Mouse (Mus musculus) myocyte (in vitro differentiated cells): ENCODE measurements around the gene Mettl15.

Source experiments
- CEBPB ChIP-seq: IDR thresholded peaks from 2 replicates; pipeline ENCODE4 v1.6.1; 2011; ENCODE audit warnings: mild to moderate bottlenecking, moderate library complexity; ENCODE audit not compliant: poor library complexity, insufficient read depth, severe bottlenecking
- MAX ChIP-seq: IDR thresholded peaks from one replicate; pipeline ENCODE4 v1.6.1; 2011; ENCODE audit warnings: low read depth, mild to moderate bottlenecking, control low read depth
- MYOD1 ChIP-seq, 3 experiments: IDR thresholded peaks; one replicate each; pipeline ENCODE4 v1.6.1; 2011; ENCODE audit warnings: control low read depth in 2 of 3, low read depth in 2 of 3, mild to moderate bottlenecking in 2 of 3, moderate library complexity in 1 of 3; ENCODE audit not compliant: insufficient read length in 2 of 3, control insufficient read depth in 1 of 3
- MYOG ChIP-seq, 3 experiments: IDR thresholded peaks; one replicate each; pipeline ENCODE4 v1.6.1; 2011; ENCODE audit warnings: control low read depth in 2 of 3, low read depth in 2 of 3, mild to moderate bottlenecking in 2 of 3; ENCODE audit not compliant: insufficient read length in 2 of 3, control insufficient read depth in 1 of 3, insufficient read depth in 1 of 3
- POLR2A ChIP-seq: IDR thresholded peaks from one replicate; pipeline ENCODE4 v1.6.1; 2011; ENCODE audit warnings: low read depth, mild to moderate bottlenecking, control low read depth, moderate library complexity; ENCODE audit not compliant: insufficient read length
- POLR2AphosphoS2 ChIP-seq: IDR thresholded peaks from one replicate; pipeline ENCODE4 v1.6.1; 2011; ENCODE audit warnings: low read depth, control low read depth; ENCODE audit not compliant: insufficient read length
- SRF ChIP-seq: IDR thresholded peaks from one replicate; pipeline ENCODE4 v1.6.1; 2011; ENCODE audit warnings: low read depth; ENCODE audit not compliant: control insufficient read depth, insufficient read length
- TCF12 ChIP-seq: IDR thresholded peaks from one replicate; pipeline ENCODE4 v1.6.1; 2011; ENCODE audit warnings: mild to moderate bottlenecking, control low read depth; ENCODE audit not compliant: poor library complexity, insufficient read depth, severe bottlenecking
- TCF3 ChIP-seq: IDR thresholded peaks from one replicate; pipeline ENCODE4 v1.6.1; 2011; ENCODE audit warnings: low read depth, control low read depth; ENCODE audit not compliant: insufficient read length
- USF1 ChIP-seq: IDR thresholded peaks from one replicate; pipeline ENCODE4 v1.6.1; 2011; ENCODE audit warnings: low read depth, mild to moderate bottlenecking, control low read depth, moderate library complexity

- TF ChIP-seq POLR2A, result no peak
- no peak for TF ChIP-seq TCF12
- TF ChIP-seq SRF, result no peak
- no peak for TF ChIP-seq TCF3
- no peak for TF ChIP-seq CEBPB
- no peak for TF ChIP-seq POLR2AphosphoS2
- TF ChIP-seq MAX, result no peak
- TF ChIP-seq MYOG (IDR thresholded peaks at IDR 0.05; ENCODE audit: control insufficient read depth in 1 of 3, insufficient read depth in 1 of 3, insufficient read length in 2 of 3, low read depth in 2 of 3), result no peak
- no peak for TF ChIP-seq USF1
- no peak for TF ChIP-seq MYOD1 (IDR thresholded peaks at IDR 0.05; ENCODE audit: control insufficient read depth in 1 of 3, insufficient read length in 2 of 3, low read depth in 2 of 3)
Observed at GRCm38 (mm10) chr2:109153402-109154050, 127.0 kb downstream of the Mettl15 start.
